Mouse (Mus musculus) forelimb bud, embryonic 11.5 days (tissue): ENCODE results near the gene Thnsl2.

Experiments used
- DNase-seq: peaks from one replicate; pipeline ENCODE4 v3.0.0-alpha.2; 2012; ENCODE audit warnings: low read depth, low spot score

Thnsl2 gene

DNA sequence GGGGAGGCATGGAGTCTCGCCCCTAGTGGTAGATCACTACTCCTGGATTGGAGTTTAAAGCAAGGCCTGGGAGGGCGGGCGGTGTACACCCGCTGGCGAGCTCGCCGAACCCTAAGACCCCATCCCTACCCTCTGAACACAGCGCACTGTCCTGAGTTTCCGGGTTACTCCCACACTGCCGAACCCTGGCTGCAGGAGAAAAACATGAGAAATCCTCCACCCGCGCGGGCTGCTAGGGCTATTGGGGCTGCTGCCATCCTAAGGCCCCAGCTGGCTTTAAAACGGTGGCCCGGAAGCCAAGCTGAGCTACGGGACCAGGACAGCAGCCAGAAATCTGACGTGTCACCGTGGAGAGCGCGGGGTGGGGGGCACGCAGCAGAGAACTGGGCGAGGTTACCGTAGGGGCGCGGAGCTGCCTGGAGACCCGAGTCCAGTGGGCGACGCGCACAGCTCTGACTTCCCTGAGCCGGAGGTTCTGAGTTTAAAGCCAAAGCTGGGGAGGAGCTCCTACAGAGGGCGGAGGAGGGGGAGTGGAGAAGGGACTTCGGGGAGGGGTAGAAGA is at the start of gene Thnsl2:
Gene Thnsl2 (minus strand): TSS at position 546 of the 562 bp plus-strand sequence.
- peak; percentile 43 for DNase-seq

DNA sequence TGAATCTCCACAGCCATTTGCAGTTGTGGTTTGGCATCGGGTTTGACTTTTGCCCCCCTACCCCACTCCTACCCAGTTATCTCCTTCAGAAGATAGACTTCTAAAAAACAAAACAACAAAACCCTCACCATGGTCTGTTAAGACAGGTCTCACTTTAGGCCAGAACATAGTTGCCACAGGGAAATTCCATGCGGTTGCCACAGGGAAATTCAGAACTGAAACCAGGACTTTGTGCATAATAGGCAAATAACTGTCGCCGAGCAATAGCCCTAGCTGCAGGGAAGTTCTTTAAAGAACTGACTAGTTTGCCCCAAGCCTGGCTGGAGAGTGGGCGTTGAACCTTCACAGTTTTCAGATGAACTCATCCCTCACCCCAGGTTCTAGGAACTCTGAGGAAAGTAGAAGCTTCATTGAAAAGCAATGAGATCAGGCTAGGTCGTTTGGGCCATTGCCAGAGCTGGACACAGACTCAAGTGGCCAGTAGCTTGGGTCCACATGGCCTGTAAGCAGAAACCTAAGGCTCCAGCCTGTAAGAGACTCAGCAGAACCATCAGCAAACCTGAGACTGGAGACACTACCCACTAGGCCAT is 49.0 kb upstream of the Thnsl2 start:
- DNase-seq = no peak

DNA sequence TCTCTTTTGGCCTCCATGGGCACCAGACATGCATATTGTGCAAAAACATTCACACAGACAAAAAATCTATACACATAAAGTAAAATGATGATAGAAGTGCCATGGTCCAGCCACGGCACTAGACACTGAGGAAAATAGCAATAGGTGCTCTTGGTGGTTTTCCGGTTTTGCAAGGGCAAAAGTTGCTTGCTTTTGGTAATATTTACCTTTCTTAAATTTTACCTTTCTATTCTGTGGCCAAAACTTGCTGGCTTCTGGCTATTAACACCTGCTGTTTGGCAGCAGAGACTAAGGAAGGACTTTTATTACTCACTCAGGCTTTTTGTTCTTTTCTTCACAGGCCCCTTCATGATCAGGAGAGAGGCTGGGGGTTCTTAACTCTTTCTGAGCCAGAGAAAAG is 46.3 kb upstream of the Thnsl2 start:
- no peak for DNase-seq

DNA sequence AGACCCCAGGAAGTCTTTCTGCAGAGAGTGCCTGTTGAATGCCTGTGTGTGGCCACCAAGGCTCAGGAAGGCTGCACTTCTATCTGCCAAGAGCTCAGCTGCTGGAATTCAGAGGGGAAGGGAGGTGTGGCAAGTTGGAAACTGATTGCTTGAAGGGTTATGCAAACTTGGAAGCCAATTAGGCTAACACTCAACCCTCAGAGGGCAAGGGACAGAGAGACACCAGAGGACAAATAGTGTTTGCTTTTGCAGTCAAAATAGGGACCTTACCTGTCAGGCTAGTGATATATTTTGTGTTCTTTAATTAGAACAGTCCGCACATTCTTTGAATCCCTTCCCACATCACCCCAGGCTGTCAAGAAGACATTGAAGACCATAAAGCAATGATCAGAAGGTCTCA is 45.3 kb upstream of the Thnsl2 start:
- DNase-seq = peak; percentile 11

DNA sequence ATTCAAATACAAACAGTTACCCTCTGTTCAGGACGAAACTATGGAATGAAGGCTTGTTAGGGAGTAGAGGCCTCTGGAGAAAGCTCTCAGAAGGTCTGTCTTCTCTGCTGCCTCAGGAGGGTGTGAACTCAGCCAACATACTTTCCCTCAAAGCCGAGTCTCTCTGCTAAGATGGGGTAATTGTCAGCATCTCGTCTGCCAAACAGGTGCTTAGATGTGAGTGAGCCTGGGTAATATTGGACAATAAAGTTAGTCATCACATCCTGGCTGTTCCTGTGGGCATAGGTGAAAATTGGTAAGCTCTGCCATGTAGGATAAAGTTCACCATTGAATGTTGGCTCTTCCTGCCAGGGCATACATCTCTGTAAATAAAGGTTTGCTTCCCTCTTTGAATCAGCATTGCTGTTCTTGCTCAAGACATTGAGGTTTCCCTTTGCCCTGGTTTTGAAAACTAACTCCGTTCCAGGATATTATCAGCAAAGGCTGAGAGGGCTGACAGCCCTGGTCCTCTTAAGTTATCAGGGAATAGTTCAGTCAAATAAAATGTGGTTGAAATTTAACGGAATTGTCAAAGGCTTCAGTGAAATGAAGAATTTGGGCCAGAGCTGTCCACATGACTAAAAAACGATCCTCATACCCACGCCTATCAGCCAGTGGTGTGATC is 40.8 kb upstream of the Thnsl2 start:
- DNase-seq = no peak

DNA sequence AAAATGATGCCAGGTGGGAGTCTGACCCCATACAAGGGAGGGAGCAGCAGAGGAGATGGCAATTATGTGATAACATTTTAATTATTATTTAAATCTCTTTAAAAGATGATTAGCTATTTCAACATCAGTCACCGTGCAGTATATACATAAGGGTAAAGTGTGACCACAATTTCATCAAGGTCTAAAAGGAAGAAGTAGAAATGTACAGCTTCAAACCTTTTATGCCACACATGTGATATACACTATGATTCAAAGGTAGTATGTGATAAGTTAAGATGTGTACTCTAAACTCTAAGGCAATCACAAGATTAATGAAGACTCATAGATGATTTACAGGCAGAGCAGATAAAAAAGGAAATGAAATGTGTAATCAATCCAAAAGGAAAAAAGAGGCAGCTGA is 36.4 kb upstream of the Thnsl2 start:
- no peak for DNase-seq

DNA sequence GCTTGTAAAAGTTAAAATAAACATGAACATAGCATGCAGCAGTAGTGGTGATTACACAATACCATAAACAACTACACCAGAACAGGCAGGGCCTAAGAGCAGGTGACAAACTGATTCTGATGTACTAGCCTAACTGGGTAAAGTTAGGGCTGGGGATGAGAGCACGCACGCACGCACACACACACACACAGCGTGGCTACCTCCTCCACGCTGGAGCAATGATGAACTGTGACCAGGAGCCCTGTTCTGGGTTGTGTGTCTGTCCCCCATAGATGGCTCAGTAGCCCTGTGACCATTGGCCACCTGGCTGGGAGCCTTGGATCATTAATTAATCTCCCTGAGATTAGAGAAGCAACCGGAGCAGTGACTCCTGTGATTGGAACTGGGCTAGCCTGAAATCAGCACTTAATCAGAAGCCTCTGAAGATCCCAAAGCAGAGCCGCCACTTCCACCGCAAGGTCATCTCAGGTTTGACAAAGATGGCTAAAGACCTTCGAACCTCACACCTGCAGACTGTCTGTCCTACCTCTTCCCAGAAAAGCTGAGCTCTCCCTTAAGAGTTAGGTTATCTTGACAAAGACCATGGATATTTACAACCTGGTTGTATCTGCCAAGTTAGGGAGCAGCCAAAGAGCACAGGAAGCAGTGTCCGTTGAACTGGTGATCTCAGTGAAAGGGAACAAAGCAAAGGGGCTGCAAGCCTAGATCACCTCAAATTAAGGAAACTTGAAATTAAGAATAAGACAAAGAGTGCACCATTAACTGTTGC is 28.8 kb upstream of the Thnsl2 start:
- DNase-seq = no peak

DNA sequence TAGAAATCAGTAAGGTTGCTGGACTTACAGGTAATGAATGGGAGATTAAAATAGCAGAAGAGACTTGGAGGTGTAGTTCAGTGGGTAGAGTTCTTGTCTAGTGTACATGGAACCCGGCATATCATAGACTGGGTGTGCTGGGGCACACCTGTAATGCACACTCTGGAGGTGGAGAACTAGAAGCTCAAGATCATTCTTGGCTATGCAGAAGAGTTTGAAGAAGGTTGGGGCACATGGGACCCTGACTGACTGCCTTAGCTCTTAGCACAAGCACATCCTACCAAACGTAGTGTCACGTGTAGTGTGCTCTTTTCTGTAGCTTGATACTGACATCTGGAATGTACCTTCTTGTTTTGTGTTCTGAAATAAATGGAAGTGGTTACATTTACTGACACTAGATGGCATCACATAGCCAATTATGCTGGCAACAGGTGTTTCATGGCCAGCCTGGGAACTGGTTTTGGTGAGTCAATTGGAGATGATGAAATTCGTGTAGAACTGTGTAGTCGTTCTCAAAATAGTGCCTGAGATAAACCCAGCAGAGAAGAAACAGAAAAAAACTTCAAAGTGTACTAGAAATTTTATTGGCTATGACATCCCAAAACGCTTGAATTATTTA is 22.4 kb upstream of the Thnsl2 start:
- peak; percentile 54 for DNase-seq

DNA sequence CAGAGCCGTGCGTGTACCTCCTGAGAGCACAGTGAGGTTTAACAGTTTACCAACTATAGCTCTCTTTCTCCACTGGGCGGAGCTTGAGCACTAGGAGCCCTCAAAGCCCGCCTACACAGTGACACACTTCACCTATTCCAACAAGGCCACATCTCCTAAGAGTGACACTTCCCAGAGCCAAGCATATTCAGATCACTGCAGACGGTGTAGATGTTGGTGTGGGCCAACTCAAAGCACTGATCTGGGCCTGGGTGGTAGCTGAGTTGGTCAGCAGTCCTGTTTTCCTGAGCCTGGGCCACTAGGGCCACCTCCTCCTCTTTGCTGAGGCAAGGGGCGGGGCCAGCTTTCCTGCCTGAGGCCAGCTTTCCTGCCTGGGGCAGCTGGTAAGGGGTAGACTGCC is 20.2 kb upstream of the Thnsl2 start:
- no peak for DNase-seq

DNA sequence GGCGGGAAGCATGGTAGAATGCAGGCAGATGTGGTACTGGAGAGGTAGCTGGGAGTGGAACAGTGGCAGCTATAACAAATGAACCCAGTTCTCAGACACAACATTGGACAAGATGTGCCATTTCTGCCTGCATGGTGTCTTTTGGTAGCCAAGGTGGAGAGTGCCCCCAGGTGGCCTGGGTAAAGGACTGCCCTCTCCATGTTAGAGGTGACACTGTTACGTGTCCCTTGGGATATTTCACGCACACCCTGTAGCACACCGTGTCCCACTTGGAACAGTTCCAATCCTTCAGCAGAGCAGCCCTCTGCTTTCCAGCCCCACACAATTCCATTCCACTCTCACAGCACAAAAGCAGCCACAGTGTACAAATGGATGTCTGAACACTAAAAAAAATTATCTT is 18.0 kb upstream of the Thnsl2 start:
- no peak for DNase-seq

DNA sequence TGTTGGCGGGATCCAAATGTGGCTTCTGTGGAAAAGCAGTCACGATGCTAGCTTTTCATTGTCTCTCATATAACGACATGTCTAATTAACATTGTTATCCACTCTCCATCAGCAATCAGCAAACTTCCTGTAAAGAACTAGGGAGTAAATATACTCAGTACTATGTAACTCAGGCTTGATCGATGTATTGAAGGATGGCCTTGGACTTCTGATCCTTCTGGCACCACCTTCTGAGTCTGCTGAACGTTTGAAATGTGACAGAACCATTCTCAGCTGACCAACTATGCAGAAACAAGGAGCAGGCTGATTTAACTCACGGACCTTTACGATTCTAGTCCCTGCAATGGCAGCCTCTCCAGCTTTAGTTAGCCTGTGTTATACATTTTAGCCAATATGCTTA is 17.1 kb upstream of the Thnsl2 start:
- DNase-seq = no peak

DNA sequence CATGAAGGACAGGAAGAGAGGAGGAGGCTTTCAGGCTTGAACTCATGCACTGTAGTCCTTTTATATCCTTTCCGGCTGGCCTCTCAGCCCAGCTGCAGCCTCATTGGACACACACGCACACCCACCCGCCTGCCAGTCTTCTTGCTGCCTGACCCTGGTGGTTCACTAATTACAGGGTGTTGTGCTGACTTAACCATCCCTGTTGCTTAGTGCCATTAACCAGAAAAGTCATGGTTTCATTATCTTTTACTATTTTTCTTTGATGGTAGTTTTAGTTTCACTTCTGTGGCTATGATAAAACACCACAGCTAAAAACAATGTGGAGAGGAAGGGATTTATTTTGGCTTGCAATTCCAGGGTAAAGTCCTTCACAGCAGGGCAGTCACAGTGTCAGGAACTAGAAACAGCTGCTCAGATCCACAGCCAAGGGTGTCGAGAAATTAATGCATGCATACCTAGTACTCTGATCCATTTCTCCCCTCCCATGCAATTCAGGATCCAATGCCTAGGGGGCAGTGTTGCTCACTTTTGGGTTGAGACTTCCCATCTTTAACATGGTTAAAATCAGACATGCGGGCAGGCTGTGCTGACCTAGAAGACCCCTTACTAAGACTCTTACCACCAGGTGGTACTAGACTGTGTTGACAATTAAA is 12.6 kb upstream of the Thnsl2 start:
- DNase-seq = peak; percentile 48

DNA sequence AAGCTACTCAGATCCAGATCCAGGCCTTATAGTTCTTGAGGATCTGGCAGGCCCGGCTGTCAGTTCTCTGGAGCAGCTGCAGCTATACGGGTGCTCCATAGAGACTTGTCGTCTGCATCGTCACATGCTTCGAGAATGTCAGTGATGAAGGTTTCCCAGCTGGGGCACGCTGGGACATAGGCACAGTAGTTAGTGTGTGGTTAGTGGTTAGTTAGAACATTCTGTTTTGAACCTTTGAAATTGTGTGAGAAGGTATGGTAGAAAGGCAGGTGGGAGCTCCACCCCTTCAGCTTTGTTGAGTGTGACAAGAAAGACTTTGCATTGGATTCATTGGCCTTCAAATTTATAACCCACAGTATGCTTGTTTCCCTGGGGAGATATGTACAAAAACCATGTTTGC is 10.6 kb upstream of the Thnsl2 start:
- DNase-seq = no peak

DNA sequence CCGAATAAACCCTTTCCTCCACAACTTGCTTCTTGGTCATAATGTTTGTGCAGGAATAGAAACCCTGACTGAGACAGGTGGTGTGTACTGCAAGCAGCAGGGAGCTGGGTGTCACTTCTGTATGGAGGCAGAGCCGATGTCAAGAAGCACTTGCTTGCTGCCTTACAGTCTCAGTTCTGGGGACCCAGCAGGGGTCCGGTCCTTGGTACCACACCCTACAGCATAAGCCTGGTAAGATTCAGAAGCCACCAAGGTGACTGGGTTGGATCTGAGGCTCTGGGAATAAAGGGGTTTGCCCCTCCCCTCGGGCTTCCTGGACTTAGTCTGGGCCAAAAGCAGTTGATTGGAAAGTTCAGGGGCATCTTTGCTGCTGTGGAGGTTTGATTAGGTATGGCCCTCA is 9.2 kb upstream of the Thnsl2 start:
- DNase-seq = no peak

DNA sequence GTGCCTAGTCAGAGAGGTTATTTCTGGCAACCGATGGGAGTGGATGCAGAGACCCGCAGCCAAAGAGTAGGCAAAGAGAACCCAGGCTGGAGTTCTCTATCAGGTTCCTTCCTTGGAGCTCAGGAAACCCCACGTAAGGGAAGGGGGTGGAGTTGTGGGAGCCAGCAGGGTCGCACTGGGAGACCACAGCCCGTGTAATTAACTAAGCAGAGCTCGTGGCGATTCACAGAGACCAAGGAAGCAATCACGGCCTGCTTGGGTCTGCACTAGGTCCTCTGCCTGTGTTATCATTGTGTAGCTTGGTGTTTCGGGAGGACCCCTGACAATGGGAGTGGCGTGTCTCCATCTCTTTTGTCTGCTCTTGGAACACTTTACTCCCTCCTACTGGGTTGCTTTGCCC is 6.9 kb upstream of the Thnsl2 start:
- no peak for DNase-seq

DNA sequence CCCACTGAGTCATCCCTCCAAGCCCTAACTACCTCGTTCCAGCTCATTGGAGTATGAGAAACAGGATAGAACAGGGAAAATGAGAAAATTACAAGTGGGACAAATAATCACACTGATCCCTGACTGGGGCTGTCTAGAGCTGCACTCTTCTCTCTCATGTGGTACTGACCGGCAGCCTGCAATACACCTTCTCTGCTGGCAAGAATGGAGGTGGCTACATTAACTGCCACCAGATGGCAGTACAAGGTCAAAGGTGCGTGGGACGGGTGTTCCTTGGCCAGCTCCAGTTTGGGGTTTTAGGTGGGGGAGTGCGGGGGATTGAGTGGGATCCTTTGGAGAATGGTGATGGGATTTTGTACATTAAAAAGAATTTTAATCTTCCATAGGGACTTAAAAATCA is 5.3 kb upstream of the Thnsl2 start:
- peak; percentile 63 for DNase-seq

DNA sequence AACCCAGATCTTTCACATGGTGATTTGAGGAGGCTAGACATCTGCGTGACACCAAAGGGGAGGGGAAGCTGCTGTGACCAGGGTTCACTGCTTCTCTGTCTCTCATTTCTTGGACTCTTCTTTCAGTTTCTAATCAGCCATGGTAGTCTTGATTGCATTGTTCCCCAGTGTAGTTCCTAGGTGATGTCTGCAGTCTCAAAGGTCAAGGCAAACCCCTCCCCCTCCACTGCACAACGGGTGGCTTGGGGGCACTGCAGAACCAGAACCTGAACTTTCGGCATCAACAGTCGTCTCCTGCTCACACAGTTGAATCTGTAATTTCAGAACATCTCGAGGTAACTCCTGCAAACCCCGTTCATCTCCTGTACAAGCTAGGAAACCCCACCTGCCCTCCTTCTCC is 4.1 kb upstream of the Thnsl2 start:
- DNase-seq = no peak

DNA sequence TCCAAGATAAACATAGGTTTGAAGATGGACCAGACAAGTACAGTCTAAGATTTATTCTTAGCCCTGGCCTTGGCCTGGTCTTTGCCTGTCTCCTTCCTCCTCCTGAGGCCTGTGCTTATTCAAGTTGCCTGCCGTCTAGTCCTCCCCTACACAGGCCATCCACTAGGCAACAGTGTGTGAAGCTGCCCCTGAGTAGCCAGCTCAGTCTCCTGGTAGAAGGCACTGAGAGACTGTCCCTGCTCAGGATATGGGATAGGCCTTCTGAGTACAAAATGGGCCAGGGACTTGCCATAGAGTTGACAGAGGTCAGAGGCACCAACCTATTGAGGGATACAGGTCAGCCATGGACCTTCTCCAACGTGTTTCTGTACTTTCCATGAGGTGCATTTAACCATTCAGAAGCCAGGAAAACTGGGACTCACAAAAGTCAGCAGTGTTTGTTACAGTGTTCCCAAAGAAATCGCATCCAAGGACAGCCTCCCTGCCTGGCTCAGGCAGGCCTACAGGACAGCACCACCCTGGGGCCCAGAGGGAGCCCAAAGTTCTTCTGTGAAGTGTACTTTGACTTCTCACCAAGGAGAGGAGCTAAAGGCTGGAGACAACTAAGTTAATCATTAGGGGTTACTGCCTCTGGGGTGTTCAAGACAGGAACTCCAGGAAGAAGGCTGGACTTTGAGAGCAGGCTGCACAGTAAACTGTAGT is 1.2 kb upstream of the Thnsl2 start:
- no peak for DNase-seq

DNA sequence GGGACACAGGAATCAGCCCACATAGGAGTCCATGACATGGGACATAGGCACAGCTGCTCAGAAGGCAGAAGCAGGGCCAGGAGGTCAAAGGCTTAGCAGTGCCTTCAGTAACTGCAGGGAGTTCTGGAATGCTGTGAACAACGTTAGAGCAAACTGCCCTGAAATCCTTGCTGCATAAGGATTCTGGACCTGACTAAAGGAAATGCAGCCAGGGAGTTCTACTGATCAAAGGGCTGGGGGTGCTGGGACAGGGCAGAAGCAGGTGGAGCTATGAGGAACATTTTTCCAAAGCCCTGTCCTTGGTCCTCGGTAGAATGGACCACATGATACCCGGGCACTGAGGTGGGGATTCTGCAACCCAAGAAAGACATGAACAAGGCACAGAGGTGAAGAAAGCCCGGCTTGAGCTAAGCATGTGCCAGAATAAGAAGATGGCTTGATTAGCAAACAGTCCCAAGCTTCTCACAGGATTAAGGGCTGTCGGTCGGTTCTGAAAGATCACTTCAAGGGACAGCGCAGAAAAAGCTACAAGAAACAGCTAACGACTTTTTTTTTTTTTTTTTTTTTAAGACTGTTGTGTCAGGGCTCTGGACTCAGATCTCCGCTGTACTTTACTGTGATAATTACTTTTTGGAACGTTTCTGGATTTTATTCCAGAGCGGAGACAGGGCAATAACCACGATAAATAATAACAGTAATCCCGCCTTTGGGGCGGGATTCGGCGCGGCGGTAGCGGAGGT is 915 bp downstream of the Thnsl2 start:
- peak; percentile 68 for DNase-seq

DNA sequence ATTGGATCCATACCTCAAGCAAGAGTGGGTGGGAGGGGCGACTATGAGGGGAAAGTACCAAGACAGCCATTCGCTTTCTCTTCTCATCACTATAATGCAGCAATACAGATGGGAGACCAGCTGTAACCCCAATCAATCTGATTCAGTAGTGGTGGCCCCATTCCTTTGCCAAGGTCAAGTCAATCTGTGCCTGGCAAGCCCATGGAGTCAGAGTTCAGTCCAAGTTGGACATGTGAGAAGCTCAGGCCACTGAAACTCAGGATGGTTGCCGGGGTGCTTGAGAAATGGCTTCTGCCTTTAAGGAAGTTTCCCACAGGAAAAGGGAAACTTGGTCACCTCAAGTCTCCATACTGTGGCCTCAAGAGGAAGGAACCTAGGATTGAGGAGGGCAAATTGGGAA is 9.2 kb downstream of the Thnsl2 start:
- DNase-seq = no peak
